7 mouse cellular contexts compared by ENCODE assay signal in the genomic region with DNA sequence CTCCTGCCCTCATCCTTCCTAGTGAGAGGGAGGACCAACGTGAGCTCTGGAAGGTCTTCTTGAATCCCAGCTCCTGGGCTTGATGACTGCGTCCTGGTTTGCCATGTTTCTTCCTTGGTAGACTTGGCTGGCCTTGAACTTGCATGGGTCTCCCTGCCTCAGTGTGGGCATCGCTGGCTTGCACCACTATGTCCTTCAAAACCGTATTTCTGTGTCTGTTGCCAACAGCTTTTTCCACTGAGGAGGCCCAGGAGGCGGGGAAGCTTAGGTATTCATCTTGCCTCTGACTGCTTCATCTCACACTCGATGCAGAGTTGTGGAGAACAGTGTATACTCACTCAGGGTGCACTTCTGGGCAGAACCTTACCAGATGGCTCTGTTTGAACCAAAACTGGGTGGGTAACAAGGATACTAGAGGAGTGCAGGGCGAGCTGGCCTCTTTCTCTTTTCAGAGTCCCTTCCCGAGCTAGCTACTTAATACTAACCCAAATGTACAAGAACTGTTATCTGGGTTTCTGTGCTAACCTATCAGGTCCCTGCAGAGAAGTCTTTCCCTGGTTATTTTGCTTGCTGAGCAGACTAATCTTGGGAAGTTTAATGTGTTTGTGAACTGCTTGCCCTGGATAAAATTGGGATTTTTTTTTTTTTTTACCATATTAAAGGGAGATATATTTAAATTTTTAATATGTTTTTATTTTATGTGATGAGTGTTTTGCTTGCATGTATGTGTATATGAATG. TPM values are rescaled to one million over a fixed set of nuclear protein-coding genes. Genes with fewer than 3 reads are reported as not detected.
DNase-seq lines count a peak whose midpoint lies in the region; ATAC-seq and TF ChIP-seq lines count a peak whose summit lies in the region.

No protein-coding gene starts in this region.

- TF ChIP-seq CTCF in thymus, adult 2 months (IDR thresholded peaks at IDR 0.05; ENCODE audit: borderline replicate concordance, control insufficient read depth, extremely low read depth, insufficient read depth, low read length, poor library complexity), result no peak

- no peaks in the 10 kb centered on the region for H3K9me3 ChIP-seq in forebrain, embryonic 10.5 days
- no peaks in the 10 kb centered on the region for H3K9me3 ChIP-seq in intestine, embryonic 15.5 days

- 36% methylated on average over 8 of the region's 8 CpGs for WGBS in thymus, adult 2 months
- 26% methylated on average over 8 of the region's 8 CpGs for WGBS in forebrain, embryonic 10.5 days
- WGBS in intestine, embryonic 15.5 days, result 18% methylated on average over 8 of the region's 8 CpGs

- H3K4me2 ChIP-seq in intestine, embryonic 15.5 days (replicated peaks), result peak overlapping the region; percentile 85

- H3K4me1 ChIP-seq in thymus, adult 2 months (replicated peaks; ENCODE audit: control insufficient read depth, insufficient read depth, low read length), result peaks cover 14% of the 10 kb centered on the region
- H3K4me1 ChIP-seq in brown adipose tissue, adult 24 weeks (ENCODE audit: control insufficient read depth, insufficient read depth, insufficient read length, low read length), result peaks cover 5% of the 10 kb centered on the region
- H3K4me1 ChIP-seq in forebrain, embryonic 10.5 days, result peaks cover 18% of the 10 kb centered on the region
- H3K4me1 ChIP-seq in intestine, embryonic 15.5 days (replicated peaks), result peaks cover 6% of the 10 kb centered on the region

- DNase-seq in thymus, adult 2 months, result no peak
- DNase-seq in thymus, postnatal 0 days (ENCODE audit: low spot score), result no peak
- DNase-seq in forebrain, embryonic 10.5 days (ENCODE audit: extremely low spot score, low spot score), result no peak
- DNase-seq in mesoderm, embryonic 11.5 days (ENCODE audit: low read depth, low spot score), result peak; percentile 5
- no peak for DNase-seq in B cell, adult 2 months

- H3K27me3 ChIP-seq in thymus, adult 2 months (ENCODE audit: control insufficient read depth, insufficient read depth, low read length), result no peaks in the 10 kb centered on the region
- no peaks in the 10 kb centered on the region for H3K27me3 ChIP-seq in forebrain, embryonic 10.5 days (ENCODE audit: poor library complexity, severe bottlenecking)
- H3K27me3 ChIP-seq in intestine, embryonic 15.5 days (replicated peaks), result no peaks in the 10 kb centered on the region

- no peaks in the 10 kb centered on the region; the same call in 1 of the 2 replicates for H3K36me3 ChIP-seq in thymus, adult 2 months (ENCODE audit: control insufficient read depth, insufficient read depth, low read length)
- H3K36me3 ChIP-seq in forebrain, embryonic 10.5 days (replicated peaks), result peaks cover 28% of the 10 kb centered on the region
- peaks cover 9% of the 10 kb centered on the region; the same call in 1 of the 2 replicates for H3K36me3 ChIP-seq in intestine, embryonic 15.5 days

- H3K27ac ChIP-seq in thymus, adult 2 months (ENCODE audit: control insufficient read depth, insufficient read depth, low read length), result no peak overlapping the region
- no peak overlapping the region for H3K27ac ChIP-seq in brown adipose tissue, adult 24 weeks (replicated peaks; ENCODE audit: low read depth, low read length)
- H3K27ac ChIP-seq in forebrain, embryonic 10.5 days, result peak overlapping the region; percentile 93
- H3K27ac ChIP-seq in intestine, embryonic 15.5 days, result peak overlapping the region; percentile 86; the same call in 1 of the 2 replicates

- no peak for TF ChIP-seq POLR2A in thymus, adult 2 months (IDR thresholded peaks at IDR 0.05; ENCODE audit: control insufficient read depth, extremely low read depth, insufficient read depth, low read length, poor library complexity)

- ATAC-seq in intestine, embryonic 15.5 days, result no peak

- H3K9ac ChIP-seq in intestine, embryonic 15.5 days, result peak overlapping the region; percentile 75

- peak overlapping the region; percentile 81 for H3K4me3 ChIP-seq in thymus, adult 2 months (ENCODE audit: control insufficient read depth, insufficient read depth, low read length)
- H3K4me3 ChIP-seq in brown adipose tissue, adult 24 weeks (ENCODE audit: insufficient read depth, low read depth, low read length), result peak overlapping the region; percentile 82
- peak overlapping the region; percentile 87 for H3K4me3 ChIP-seq in forebrain, embryonic 10.5 days
- peak overlapping the region; percentile 83 for H3K4me3 ChIP-seq in intestine, embryonic 15.5 days (replicated peaks)

RNA-seq across cellular contexts. Expression of a gene that starts 1.0 kb away (rescaled TPM):
- polyA plus RNA-seq in thymus, adult 2 months (2012; rRNA removed), result 32.2 and 38.7 TPM in 2 replicates
- polyA plus RNA-seq in thymus, postnatal 0 days (2015; fragmentation: Nextera tagmentation; extraction: Ambion mirVana), result 13.0 and 14.1 TPM in 2 replicates
- polyA plus RNA-seq in brown adipose tissue, adult 24 weeks (2012; ENCODE audit: insufficient read depth, insufficient read length, missing spikeins), result 3.0 and 4.4 TPM in 2 replicates
- polyA plus RNA-seq in forebrain, embryonic 10.5 days (2016; fragmentation: Nextera tagmentation; extraction: Ambion mirVana), result 24.5 and 25.1 TPM in 2 replicates
- polyA plus RNA-seq in intestine, embryonic 15.5 days (2015; fragmentation: Nextera tagmentation; extraction: Ambion mirVana), result 14.3 and 14.7 TPM in 2 replicates

RNA-seq across cellular contexts. Expression of a gene that starts 6.0 kb away (rescaled TPM):
- 7.8 and 8.7 TPM in 2 replicates for polyA plus RNA-seq in thymus, adult 2 months (2012; rRNA removed)
- polyA plus RNA-seq in thymus, postnatal 0 days (2015; fragmentation: Nextera tagmentation; extraction: Ambion mirVana), result 26.9 and 29.5 TPM in 2 replicates
- 16.8 and 21.5 TPM in 2 replicates for polyA plus RNA-seq in brown adipose tissue, adult 24 weeks (2012; ENCODE audit: insufficient read depth, insufficient read length, missing spikeins)
- 23.4 and 23.5 TPM in 2 replicates for polyA plus RNA-seq in forebrain, embryonic 10.5 days (2016; fragmentation: Nextera tagmentation; extraction: Ambion mirVana)
- polyA plus RNA-seq in intestine, embryonic 15.5 days (2015; fragmentation: Nextera tagmentation; extraction: Ambion mirVana), result 19.7 and 21.8 TPM in 2 replicates

RNA-seq across cellular contexts. Expression of a gene that starts 27.2 kb away (rescaled TPM):
- polyA plus RNA-seq in thymus, adult 2 months (2012; rRNA removed), result not detected in 2 replicates
- polyA plus RNA-seq in thymus, postnatal 0 days (2015; fragmentation: Nextera tagmentation; extraction: Ambion mirVana), result not detected in 2 replicates
- polyA plus RNA-seq in brown adipose tissue, adult 24 weeks (2012; ENCODE audit: insufficient read depth, insufficient read length, missing spikeins), result not detected in 2 replicates
- polyA plus RNA-seq in forebrain, embryonic 10.5 days (2016; fragmentation: Nextera tagmentation; extraction: Ambion mirVana), result not detected in 2 replicates
- polyA plus RNA-seq in intestine, embryonic 15.5 days (2015; fragmentation: Nextera tagmentation; extraction: Ambion mirVana), result not detected in 2 replicates

RNA-seq across cellular contexts. Expression of a gene that starts 46.3 kb away (rescaled TPM):
- polyA plus RNA-seq in thymus, adult 2 months (2012; rRNA removed), result 0.50 and 0.63 TPM in 2 replicates
- polyA plus RNA-seq in thymus, postnatal 0 days (2015; fragmentation: Nextera tagmentation; extraction: Ambion mirVana), result 0.06 TPM in 1 of 2 replicates, not detected in the other
- polyA plus RNA-seq in brown adipose tissue, adult 24 weeks (2012; ENCODE audit: insufficient read depth, insufficient read length, missing spikeins), result not detected in 2 replicates
- 0.16 and 0.30 TPM in 2 replicates for polyA plus RNA-seq in forebrain, embryonic 10.5 days (2016; fragmentation: Nextera tagmentation; extraction: Ambion mirVana)
- 14.2 and 14.5 TPM in 2 replicates for polyA plus RNA-seq in intestine, embryonic 15.5 days (2015; fragmentation: Nextera tagmentation; extraction: Ambion mirVana)

Comparison
In these comparisons a context has a peak if more than half of its experiments do, and no peak if none do; other contexts are left out.
1. H3K27ac ChIP-seq: peak in forebrain, embryonic 10.5 days (single experiment) and intestine, embryonic 15.5 days (single experiment); none in thymus, adult 2 months (single experiment) and brown adipose tissue, adult 24 weeks (single experiment).
2. Peak in every context shown above with its lines, with median percentiles within 50 percentile points of each other: H3K4me3 ChIP-seq.